Mouse (Mus musculus) yolk sac, embryonic 10.5 days (tissue): ENCODE measurements at regions not wholly inside any gene's neighbourhood (a gene's known extent, or its start where the extent isn't known, plus 50 kb on each side); places are given as distances from the start of the nearest gene placed in this dataset.

Experiments used
- DNase-seq: peaks from one replicate; pipeline ENCODE4 v3.0.0-alpha.2; 2017; ENCODE audit warnings: low spot score

- no peak for DNase-seq
Measured at GRCm38 (mm10) chr4:69898831-69899230, 511.4 kb downstream of the Cdk5rap2 start.

- DNase-seq = no peak
Measured at GRCm38 (mm10) chr4:69896111-69896510, 514.1 kb downstream of the Cdk5rap2 start.

- DNase-seq = no peak
Measured at GRCm38 (mm10) chr4:69892829-69893175, 517.4 kb downstream of the Cdk5rap2 start.

GRCm38 (mm10) chr4:69891898-69892828 is 518.1 kb downstream of the Cdk5rap2 start:
- no peak for DNase-seq

GRCm38 (mm10) chr4:69890655-69891054 is 519.6 kb downstream of the Cdk5rap2 start:
- no peak for DNase-seq

- DNase-seq = no peak
Measured at GRCm38 (mm10) chr4:69889931-69890634, 520.2 kb downstream of the Cdk5rap2 start.

- DNase-seq = no peak
Measured at GRCm38 (mm10) chr4:69876734-69877133, 533.5 kb downstream of the Cdk5rap2 start.

- DNase-seq = no peak
Measured at GRCm38 (mm10) chr4:69870638-69871037, 539.6 kb downstream of the Cdk5rap2 start.

- DNase-seq = no peak
Measured at GRCm38 (mm10) chr4:69855001-69855400, 555.2 kb downstream of the Cdk5rap2 start.

- DNase-seq = no peak
Measured at GRCm38 (mm10) chr4:69852637-69853036, 557.6 kb downstream of the Cdk5rap2 start.

GRCm38 (mm10) chr4:69849423-69849822 is 560.8 kb downstream of the Cdk5rap2 start:
- DNase-seq = no peak

GRCm38 (mm10) chr4:69839868-69840267 is 570.4 kb downstream of the Cdk5rap2 start:
- no peak for DNase-seq

GRCm38 (mm10) chr4:69838940-69839339 is 571.3 kb downstream of the Cdk5rap2 start:
- DNase-seq = no peak

- DNase-seq = no peak
Measured at GRCm38 (mm10) chr4:69824903-69825268, 585.4 kb downstream of the Cdk5rap2 start.

- no peak for DNase-seq
Measured at GRCm38 (mm10) chr4:69824215-69824902, 585.9 kb downstream of the Cdk5rap2 start.

- DNase-seq = peak; percentile 12
Measured at GRCm38 (mm10) chr4:69823311-69823940, 586.8 kb downstream of the Cdk5rap2 start.

- no peak for DNase-seq
Measured at GRCm38 (mm10) chr4:69818885-69819284, 591.4 kb downstream of the Cdk5rap2 start.

GRCm38 (mm10) chr4:69785481-69786050 is 624.7 kb downstream of the Cdk5rap2 start:
- DNase-seq = no peak

- no peak for DNase-seq
Measured at GRCm38 (mm10) chr4:69781258-69781657, 629.0 kb downstream of the Cdk5rap2 start.

GRCm38 (mm10) chr4:69761841-69762240 is 648.4 kb downstream of the Cdk5rap2 start:
- no peak for DNase-seq

GRCm38 (mm10) chr4:69759596-69759995 is 650.6 kb downstream of the Cdk5rap2 start:
- no peak for DNase-seq

GRCm38 (mm10) chr4:69754567-69754966 is 655.7 kb downstream of the Cdk5rap2 start:
- no peak for DNase-seq
